Mouse (Mus musculus) hindbrain, postnatal 0 days (tissue): ENCODE data around the gene Adm2. TPM values are rescaled to one million over a fixed set of nuclear protein-coding genes. Genes with fewer than 3 reads are reported as not detected.

Source experiments
- ATAC-seq: fragments of 200-750 bp; cut with Nextera tagmentation; 2 replicates; pipeline ENCODE4 v1.8.0; 2017; ENCODE audit warnings: mild to moderate bottlenecking, moderate TSS enrichment, moderate library complexity
- DNase-seq: peaks from one replicate; pipeline ENCODE4 v3.0.0-alpha.2; 2015; ENCODE audit warnings: low spot score
- H3K27ac ChIP-seq: fragments of 300-500 bp; sonication (generic); 2 replicates; pipeline ENCODE4 v1.5.1; 2014; ENCODE audit warnings: mild to moderate bottlenecking
- H3K27me3 ChIP-seq: fragments of 300-500 bp; sonication (generic); 2 replicates; pipeline ENCODE4 v1.6.1; 2014; ENCODE audit warnings: low read length, mixed read lengths; ENCODE audit not compliant: insufficient read depth
- H3K36me3 ChIP-seq: fragments of 300-500 bp; sonication (generic); 2 replicates; pipeline ENCODE4 v1.6.1; 2014; ENCODE audit warnings: low read length, mixed read lengths; ENCODE audit not compliant: insufficient read depth
- H3K4me1 ChIP-seq: fragments of 300-500 bp; sonication (generic); 2 replicates; pipeline ENCODE4 v1.6.1; 2014; ENCODE audit warnings: antibody characterized with exemption, low read length, mixed read lengths; ENCODE audit not compliant: insufficient read depth
- H3K4me2 ChIP-seq: fragments of 300-500 bp; sonication (generic); 2 replicates; pipeline ENCODE4 v1.6.1; 2014; ENCODE audit warnings: low read depth, mild to moderate bottlenecking, low read length, moderate library complexity, mixed read lengths
- H3K4me3 ChIP-seq: fragments of 300-500 bp; sonication (generic); 2 replicates; pipeline ENCODE4 v1.5.1; 2014; ENCODE audit warnings: low read length
- H3K9ac ChIP-seq: fragments of 300-500 bp; sonication (generic); replicated peaks from 2 replicates; pipeline ENCODE4 v1.6.1; 2014; ENCODE audit warnings: mild to moderate bottlenecking, low read length, moderate library complexity, mixed read lengths
- H3K9me3 ChIP-seq: fragments of 300-500 bp; sonication (generic); 2 replicates; pipeline ENCODE4 v1.6.1; 2016; ENCODE audit warnings: low read length, mixed read lengths
- CTCF ChIP-seq: IDR thresholded peaks from 2 replicates; pipeline ENCODE4 v1.5.1; 2016; ENCODE audit warnings: antibody characterized with exemption, control low read depth, low read depth
- WGBS: fragments of 180-500 bp; shearing (Covaris S2); extraction: QIAGEN DNeasy Blood & Tissue Kit; methylation state at CpG from one replicate; pipeline ENCODE4 v1.1.7; 2014; 5-methylcytosine and 5-hydroxymethylcytosine counted together
- polyA plus RNA-seq: library from polyadenylated mRNA; unstranded; fragments of >200 nt; fragmentation: Nextera tagmentation; extraction: Ambion mirVana; gene quantifications from 2 replicates; pipeline ENCODE4 v1.2.1, GENCODE M21; 2015
- total RNA-seq: library from RNA; depleted of rRNA; stranded (reverse); fragments of >200 nt; gene quantifications from 2 replicates; pipeline ENCODE4 v1.2.3, GENCODE M21; 2014

Gene Adm2
- total and polyA plus RNA-seq, 2 experiments from 2014 or later = not detected

DNA sequence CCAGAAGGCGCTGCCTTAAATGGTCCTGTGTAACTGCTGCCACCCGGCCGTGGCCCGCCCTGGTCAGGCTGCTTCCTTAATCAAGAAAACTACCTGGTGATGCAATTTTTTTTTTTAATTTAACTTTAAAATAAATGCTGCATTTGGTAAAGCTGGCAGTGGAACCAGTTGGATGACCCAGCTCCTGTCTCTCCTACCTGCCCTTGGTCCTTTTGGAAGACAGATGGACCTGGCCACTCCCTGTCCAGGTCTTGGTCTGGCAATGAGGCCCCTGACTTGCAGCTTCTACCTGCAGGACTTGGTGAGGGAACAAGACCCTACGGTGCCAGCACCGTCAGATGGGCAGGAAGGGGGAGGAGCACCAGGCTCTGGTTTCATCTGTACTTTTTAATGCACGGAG, 36.4 kb upstream of the Adm2 start:
- H3K9ac ChIP-seq = no peak overlapping the region
- no peaks in the 10 kb centered on the region for H3K4me1 ChIP-seq
- no peak for DNase-seq
- peaks cover 61% of the 10 kb centered on the region for H3K36me3 ChIP-seq
- 78% methylated on average over 7 of the region's 7 CpGs for WGBS
- TF ChIP-seq CTCF = no peak
- no peaks in the 10 kb centered on the region for H3K27me3 ChIP-seq
- H3K9me3 ChIP-seq = no peaks in the 10 kb centered on the region
- no peak for ATAC-seq
- no peak overlapping the region for H3K4me3 ChIP-seq
- H3K27ac ChIP-seq = no peak overlapping the region
- no peak overlapping the region for H3K4me2 ChIP-seq

DNA sequence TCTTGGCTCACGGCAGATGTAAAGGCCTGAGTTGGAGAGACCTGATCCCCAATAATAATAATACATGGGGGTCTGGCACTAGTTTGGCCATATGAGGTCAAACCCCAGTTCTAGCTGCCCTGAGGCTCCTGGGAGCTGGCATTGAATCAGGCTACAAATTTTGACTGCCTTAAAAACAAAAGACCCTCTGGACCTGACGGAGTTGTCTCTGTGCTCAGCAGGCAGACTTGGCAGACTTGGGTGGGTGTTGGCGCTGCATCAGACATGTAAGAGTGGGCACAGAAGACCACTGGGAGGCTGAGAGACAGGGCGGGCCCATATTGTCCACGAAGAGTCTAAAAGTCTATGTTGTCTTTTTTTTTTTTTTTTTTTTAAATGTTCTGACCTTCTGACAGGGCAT, 35.9 kb upstream of the Adm2 start:
- H3K4me2 ChIP-seq = no peak overlapping the region
- DNase-seq (no peak), ATAC-seq (no peak)
- H3K27ac ChIP-seq = no peak overlapping the region
- H3K4me1 ChIP-seq = no peaks in the 10 kb centered on the region
- H3K27me3 ChIP-seq = no peaks in the 10 kb centered on the region
- WGBS = 66% methylated on average over 5 of the region's 5 CpGs
- H3K9ac ChIP-seq = no peak overlapping the region
- TF ChIP-seq CTCF = no peak
- H3K4me3 ChIP-seq = no peak overlapping the region
- peaks cover 60% of the 10 kb centered on the region for H3K36me3 ChIP-seq
- no peaks in the 10 kb centered on the region for H3K9me3 ChIP-seq

GRCm38 (mm10) chr15:89288227-89288767, 34.2 kb upstream of the Adm2 start:
- H3K4me1 ChIP-seq = no peaks in the 10 kb centered on the region
- 87% methylated on average over 23 of the region's 23 CpGs for WGBS
- no peak for TF ChIP-seq CTCF
- H3K4me2 ChIP-seq = no peak overlapping the region
- no peak overlapping the region for H3K27ac ChIP-seq
- DNase-seq (no peak), ATAC-seq (peak; percentile 58)
- H3K36me3 ChIP-seq = peaks cover 58% of the 10 kb centered on the region
- H3K9ac ChIP-seq = no peak overlapping the region
- H3K4me3 ChIP-seq = no peak overlapping the region
- no peaks in the 10 kb centered on the region for H3K27me3 ChIP-seq
- no peaks in the 10 kb centered on the region for H3K9me3 ChIP-seq

- Histone ChIP-seq H3K9me3 (no peaks in the 10 kb centered on the region), H3K4me2 (no peak overlapping the region), H3K36me3 (peaks cover 69% of the 10 kb centered on the region), H3K4me1 (no peaks in the 10 kb centered on the region), H3K9ac (no peak overlapping the region), H3K4me3 (no peak overlapping the region), H3K27me3 (no peaks in the 10 kb centered on the region), H3K27ac (no peak overlapping the region)
- DNase-seq (no peak), ATAC-seq (no peak)
- WGBS = 95% methylated on average over 11 of the region's 11 CpGs
- no peak for TF ChIP-seq CTCF
Measured at GRCm38 (mm10) chr15:89289455-89289854, 33.1 kb upstream of the Adm2 start.

DNA sequence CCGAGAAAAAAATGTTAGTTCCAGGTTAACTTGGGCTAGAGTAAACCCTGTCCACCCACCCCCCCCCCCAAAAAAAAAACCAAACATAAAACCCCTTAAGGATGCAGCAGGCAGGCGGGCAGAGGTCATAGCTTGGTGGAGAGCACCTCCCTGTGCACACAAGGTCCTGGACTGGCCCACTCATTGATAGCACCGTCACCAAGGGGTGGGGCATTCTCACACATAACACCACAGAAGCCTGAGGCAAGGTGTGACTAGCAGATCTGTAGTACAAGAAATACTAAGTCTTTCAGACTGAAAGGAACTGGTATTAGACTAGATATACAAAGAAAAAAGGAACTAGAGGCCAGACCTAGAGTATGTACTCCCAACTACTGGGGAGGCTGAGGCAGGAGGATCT, 31.0 kb upstream of the Adm2 start:
- no peak overlapping the region for H3K4me3 ChIP-seq
- WGBS = 90% methylated on average over 3 of the region's 3 CpGs

GRCm38 (mm10) chr15:89292795-89293194, 29.7 kb upstream of the Adm2 start:
- no peak for ATAC-seq
- no peaks in the 10 kb centered on the region for H3K4me1 ChIP-seq
- no peak overlapping the region for H3K9ac ChIP-seq
- TF ChIP-seq CTCF = no peak
- DNase-seq = no peak
- peaks cover 82% of the 10 kb centered on the region for H3K36me3 ChIP-seq
- WGBS = 71% methylated on average over 2 of the region's 2 CpGs
- H3K9me3 ChIP-seq = no peaks in the 10 kb centered on the region
- H3K27ac ChIP-seq = no peak overlapping the region
- H3K4me3 ChIP-seq = no peak overlapping the region
- H3K4me2 ChIP-seq = no peak overlapping the region
- H3K27me3 ChIP-seq = no peaks in the 10 kb centered on the region

More for the DNA sequence above, 31.0 kb upstream of the Adm2 start:
- Histone ChIP-seq H3K27ac (no peak overlapping the region), H3K9ac (no peak overlapping the region), H3K27me3 (no peaks in the 10 kb centered on the region), H3K4me1 (no peaks in the 10 kb centered on the region), H3K4me2 (no peak overlapping the region), H3K36me3 (peaks cover 83% of the 10 kb centered on the region), H3K9me3 (no peaks in the 10 kb centered on the region)
- TF ChIP-seq CTCF = no peak
- no peak for DNase-seq
- ATAC-seq = no peak

- no peak for TF ChIP-seq CTCF
- 95% methylated on average over 10 of the region's 10 CpGs for WGBS
- no peak overlapping the region for H3K27ac ChIP-seq
- H3K4me1 ChIP-seq = no peaks in the 10 kb centered on the region
- no peaks in the 10 kb centered on the region for H3K27me3 ChIP-seq
- no peaks in the 10 kb centered on the region for H3K9me3 ChIP-seq
- H3K4me3 ChIP-seq = no peak overlapping the region
- no peak overlapping the region for H3K9ac ChIP-seq
- no peak overlapping the region for H3K4me2 ChIP-seq
- H3K36me3 ChIP-seq = peaks cover 78% of the 10 kb centered on the region
- DNase-seq (no peak), ATAC-seq (no peak; the same call in 1 of the 2 replicates)
Measured at GRCm38 (mm10) chr15:89293778-89294177, 28.7 kb upstream of the Adm2 start.
